Mouse (Mus musculus) liver, embryonic 14.5 days (tissue): Measurements from ENCODE around the gene Rhox7b.
"Not testable (repeated sequence)": the region's sequence is repeated elsewhere in the genome, so short reads cannot be mapped to it uniquely, and the experiment has no call there.

Experiments
- CTCF ChIP-seq: IDR thresholded peaks from 2 replicates; pipeline ENCODE4 v1.5.1; 2016; ENCODE audit warnings: antibody characterized with exemption, low read depth, control low read depth
- EP300 ChIP-seq: IDR thresholded peaks from 2 replicates; pipeline ENCODE4 v1.6.1; 2016; ENCODE audit warnings: antibody characterized with exemption, low read depth

- not testable (repeated sequence) for TF ChIP-seq EP300, CTCF
Measured at GRCm38 (mm10) chrX:37897132-37897531, at the start of gene Rhox7b.
